Mouse (Mus musculus) granulocyte monocyte progenitor cell, adult 5-6 weeks (primary cell): ENCODE data around the gene Slc38a10. TPM values are rescaled to one million over a fixed set of nuclear protein-coding genes. Genes with fewer than 3 reads are reported as not detected.
A peak's percentile ranks its signal among the peaks of the same experiment; 100 is the strongest.

Experiments used
- ATAC-seq: replicated peaks from 2 replicates; pipeline ENCODE4 v1.8.0; 2016; ENCODE audit warnings: mild to moderate bottlenecking, moderate TSS enrichment, inconsistent platforms; ENCODE audit not compliant: poor library complexity, severe bottlenecking
- total RNA-seq, 2 experiments: library from RNA; stranded (forward) in 1 of 2; stranded (reverse) in 1 of 2; fragments of 200-712, 200-1000 nt in 1 of 2; fragments of >200 nt in 1 of 2; fragmentation: Nextera tagmentation in 1 of 2; gene quantifications; 2 replicates each; pipeline ENCODE4 v1.2.3; 2014 to 2017

Gene Slc38a10
- total RNA-seq, 2 experiments from 2014 or later: 51.5 to 58.8 TPM

DNA sequence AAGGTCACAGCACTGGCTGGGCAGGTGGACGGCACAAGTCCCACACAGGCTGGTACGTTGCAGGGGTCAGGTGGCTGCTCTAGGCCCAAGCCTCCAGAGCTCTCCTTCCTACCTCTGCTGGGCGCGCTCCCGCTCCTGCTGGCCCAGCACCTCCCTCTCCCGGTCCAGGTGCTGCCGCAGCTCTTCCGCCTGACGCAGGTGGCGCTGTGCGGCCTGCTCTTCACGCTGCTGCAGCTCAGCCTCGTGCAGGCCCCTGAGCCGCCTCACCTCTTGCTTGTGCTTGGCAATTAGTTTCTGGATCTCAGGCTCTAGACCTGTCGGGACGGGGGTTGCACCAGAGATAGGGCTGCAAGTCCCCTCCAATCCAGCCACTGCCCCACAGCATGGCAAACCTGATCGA is 83.3 kb downstream of the Slc38a10 start:
- ATAC-seq: no peak

DNA sequence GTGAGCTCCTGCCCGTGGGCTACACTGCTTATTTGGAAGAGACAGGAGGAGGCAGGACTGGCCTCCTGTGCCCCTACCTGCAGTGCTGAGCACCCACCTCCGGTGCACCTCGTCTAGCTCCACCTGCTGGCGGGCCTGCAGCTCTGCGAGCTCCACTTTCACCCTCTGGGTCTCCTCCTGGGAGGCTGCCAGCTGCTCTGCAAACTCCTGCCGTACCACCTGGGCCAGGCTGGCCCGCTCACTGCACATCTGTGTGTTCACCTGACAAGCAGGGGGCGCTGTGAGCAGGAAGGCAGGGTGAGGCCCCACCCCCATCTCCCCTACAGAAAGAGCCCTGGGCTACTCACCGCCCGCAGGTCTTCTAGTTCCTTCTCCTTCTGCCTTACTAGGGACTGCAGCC is 85.9 kb downstream of the Slc38a10 start:
- ATAC-seq: peak; percentile 17; the same call in 1 of the 2 replicates

DNA sequence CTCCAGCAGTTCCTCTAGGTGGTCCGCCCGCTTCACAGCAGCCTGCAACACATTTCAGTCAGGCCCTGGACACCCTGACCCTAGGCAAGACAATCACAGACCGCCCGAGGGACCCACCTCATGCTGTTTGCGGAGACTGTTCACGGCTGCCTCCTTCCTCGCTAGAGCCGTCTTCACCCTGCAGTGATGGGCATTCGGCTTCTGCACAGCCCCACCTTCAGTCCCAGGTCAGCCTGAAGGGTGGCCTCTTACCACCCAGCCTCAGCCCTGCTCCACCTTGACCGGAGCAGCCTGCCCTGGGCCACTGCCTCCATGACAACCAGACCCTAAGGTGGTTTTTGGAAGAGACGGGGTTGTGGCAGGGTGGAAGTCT is 86.5 kb downstream of the Slc38a10 start:
- no peak for ATAC-seq

DNA sequence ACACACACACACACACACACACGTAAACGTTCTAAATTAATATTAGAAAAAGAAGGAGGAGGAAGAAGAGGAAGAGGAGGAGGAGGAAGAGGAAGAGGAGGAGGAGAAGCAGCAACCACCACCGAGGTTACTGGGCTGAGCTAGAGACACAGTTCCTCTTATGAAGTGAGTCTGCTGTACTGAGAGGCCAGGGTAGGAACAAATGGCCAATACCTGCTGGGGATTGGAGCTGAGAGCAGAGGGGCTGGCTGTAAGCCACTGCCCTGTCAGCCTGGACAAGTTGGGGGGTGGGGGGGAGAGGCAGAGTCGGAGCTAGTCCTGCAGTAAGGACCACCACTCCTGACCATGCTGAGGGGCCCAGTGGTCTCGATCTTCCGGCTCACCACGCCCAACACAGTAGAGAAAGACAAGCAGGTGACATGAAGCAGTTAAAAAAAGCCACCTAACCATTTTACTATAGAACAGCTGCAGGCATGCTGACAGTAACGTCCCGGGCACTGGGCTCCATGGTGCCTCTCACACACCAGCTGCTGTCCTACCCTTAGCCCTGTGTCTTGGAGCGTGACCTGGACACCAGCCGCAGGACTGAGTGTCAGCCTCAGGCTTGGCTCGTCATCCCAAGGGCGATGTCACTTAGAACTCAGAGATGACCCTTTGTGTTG is 87.0 kb downstream of the Slc38a10 start:
- peak; percentile 73 for ATAC-seq

DNA sequence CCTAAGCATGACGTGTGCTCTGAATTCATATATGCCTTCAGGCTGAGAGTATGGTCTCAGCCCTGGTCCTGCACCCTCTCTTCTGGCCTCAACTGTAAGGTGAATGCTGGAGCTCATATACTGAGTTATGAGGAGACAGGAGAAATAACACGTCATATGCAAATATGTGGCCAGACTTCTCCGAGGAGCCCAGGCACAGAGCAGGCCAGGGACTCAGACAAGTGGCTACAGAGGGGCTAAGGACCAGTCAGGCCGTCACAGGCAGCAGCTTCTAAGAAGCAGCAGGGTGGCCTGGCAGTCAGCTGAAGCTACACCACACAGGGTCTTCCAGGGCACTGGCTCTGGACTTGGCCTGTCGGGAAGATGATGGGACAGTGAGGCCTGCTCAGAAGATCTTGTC is 87.8 kb downstream of the Slc38a10 start:
- no peak for ATAC-seq

DNA sequence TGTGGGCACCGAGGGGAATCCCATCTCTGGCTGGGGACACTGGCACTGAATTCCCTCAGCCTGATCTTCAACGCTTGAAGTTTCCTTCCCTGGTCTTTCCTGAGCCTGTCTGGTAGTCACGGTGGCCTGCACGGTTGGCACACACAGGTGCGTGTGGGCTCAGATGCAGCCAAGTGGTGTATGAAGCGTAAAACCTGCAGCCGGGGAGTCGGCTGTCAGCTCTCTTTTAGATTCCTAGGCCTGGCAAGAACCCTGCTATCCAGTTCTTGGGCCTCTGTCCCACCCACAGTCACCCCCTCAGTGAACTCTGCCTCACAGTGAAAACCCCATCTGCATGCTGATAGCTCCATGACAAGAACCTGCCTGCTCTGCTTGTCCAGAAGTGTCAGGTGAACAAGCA is 90.5 kb downstream of the Slc38a10 start:
- no peak for ATAC-seq

DNA sequence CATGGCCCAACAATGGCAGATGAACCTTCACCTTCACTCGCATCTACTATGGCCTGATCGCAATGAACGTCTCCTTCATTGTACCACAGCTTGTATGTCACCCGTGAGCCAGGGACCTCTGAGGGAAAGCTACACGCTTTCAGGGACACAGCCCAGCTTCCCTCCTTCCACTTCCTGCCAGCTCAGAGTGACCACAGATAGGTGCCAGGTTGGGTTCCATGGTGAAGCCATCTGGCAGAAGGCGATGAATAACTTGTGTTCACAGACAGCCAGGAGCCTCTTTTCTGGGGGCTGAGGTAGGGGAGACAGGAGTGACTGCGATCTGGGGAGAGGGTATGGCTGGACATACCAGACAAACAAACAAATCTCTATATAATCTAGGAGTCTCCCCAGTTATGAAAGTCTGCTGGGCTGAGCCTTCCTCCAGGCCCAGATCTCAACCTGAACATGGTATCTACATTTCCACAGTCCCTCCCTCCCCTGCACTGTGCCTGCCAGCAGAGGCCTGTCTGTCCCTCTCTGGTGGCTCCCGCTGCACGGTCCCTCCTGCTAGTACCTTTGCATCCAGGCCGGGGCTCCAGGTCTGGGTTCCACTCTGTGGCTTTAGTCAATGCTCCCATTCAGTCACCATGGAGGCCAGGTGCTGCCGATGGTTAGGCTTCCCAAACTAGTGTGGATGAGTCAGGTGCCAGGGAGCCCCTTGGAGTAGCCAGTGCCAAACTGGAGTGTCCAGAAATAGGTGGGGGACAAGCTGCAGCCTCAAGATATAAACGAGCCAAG is 95.0 kb downstream of the Slc38a10 start:
- no peak for ATAC-seq

Other genes starting within 250 kb of the Slc38a10 start
- gene Chmp6, start 237.9 kb downstream of the Slc38a10 start, total RNA-seq (2014; fragmentation: Nextera tagmentation): 15.9 and 18.0 TPM in 2 replicates
- gene Chmp6, start 237.9 kb downstream of the Slc38a10 start, total RNA-seq (2017): 60.8 and 73.0 TPM in 2 replicates
- 8.0 and 10.6 TPM in 2 replicates for gene Baiap2, start 208.6 kb downstream of the Slc38a10 start, total RNA-seq (2014; fragmentation: Nextera tagmentation)
- 5.9 and 23.5 TPM in 2 replicates for gene Baiap2, start 208.6 kb downstream of the Slc38a10 start, total RNA-seq (2017)
- gene Aatk, start 104.2 kb downstream of the Slc38a10 start, total RNA-seq (2014; fragmentation: Nextera tagmentation): 8.3 and 15.1 TPM in 2 replicates
- 5.2 and 8.3 TPM in 2 replicates for gene Aatk, start 104.2 kb downstream of the Slc38a10 start, total RNA-seq (2017)
- gene Cep131, start 64.5 kb downstream of the Slc38a10 start, total RNA-seq (2014; fragmentation: Nextera tagmentation): 8.3 and 14.9 TPM in 2 replicates
- 11.3 and 23.8 TPM in 2 replicates for gene Cep131, start 64.5 kb downstream of the Slc38a10 start, total RNA-seq (2017)
- 15.3 and 22.2 TPM in 2 replicates for gene Tepsin, start 52.6 kb downstream of the Slc38a10 start, total RNA-seq (2014; fragmentation: Nextera tagmentation)
- gene Tepsin, start 52.6 kb downstream of the Slc38a10 start, total RNA-seq (2017): 7.5 and 9.3 TPM in 2 replicates
- gene Ndufaf8, start 52.4 kb downstream of the Slc38a10 start, total RNA-seq (2014; fragmentation: Nextera tagmentation): 37.0 and 64.8 TPM in 2 replicates
- 30.2 and 31.6 TPM in 2 replicates for gene Ndufaf8, start 52.4 kb downstream of the Slc38a10 start, total RNA-seq (2017)
- gene Bahcc1, start 81.6 kb upstream of the Slc38a10 start, total RNA-seq (2014; fragmentation: Nextera tagmentation): 22.5 and 22.9 TPM in 2 replicates
- gene Bahcc1, start 81.6 kb upstream of the Slc38a10 start, total RNA-seq (2017): 4.7 and 5.9 TPM in 2 replicates
- 1,412 and 1,653 TPM in 2 replicates for gene Actg1, start 197.2 kb upstream of the Slc38a10 start, total RNA-seq (2014; fragmentation: Nextera tagmentation)
- 733 and 780 TPM in 2 replicates for gene Actg1, start 197.2 kb upstream of the Slc38a10 start, total RNA-seq (2017)
- gene Fscn2, start 210.2 kb upstream of the Slc38a10 start, total RNA-seq (2014; fragmentation: Nextera tagmentation): not detected in 2 replicates
- not detected in 2 replicates for gene Fscn2, start 210.2 kb upstream of the Slc38a10 start, total RNA-seq (2017)
- 8.3 and 13.2 TPM in 2 replicates for gene Faap100, start 227.4 kb upstream of the Slc38a10 start, total RNA-seq (2014; fragmentation: Nextera tagmentation)
- 12.9 and 18.8 TPM in 2 replicates for gene Faap100, start 227.4 kb upstream of the Slc38a10 start, total RNA-seq (2017)